Mouse (Mus musculus): ENCODE data around the gene Frmd4a.

Frmd4a gene

GRCm38 (mm10) chr2:4340378-4340777 lies 322.9 kb downstream of the Frmd4a start:
- DNase-seq, result no peak

DNA sequence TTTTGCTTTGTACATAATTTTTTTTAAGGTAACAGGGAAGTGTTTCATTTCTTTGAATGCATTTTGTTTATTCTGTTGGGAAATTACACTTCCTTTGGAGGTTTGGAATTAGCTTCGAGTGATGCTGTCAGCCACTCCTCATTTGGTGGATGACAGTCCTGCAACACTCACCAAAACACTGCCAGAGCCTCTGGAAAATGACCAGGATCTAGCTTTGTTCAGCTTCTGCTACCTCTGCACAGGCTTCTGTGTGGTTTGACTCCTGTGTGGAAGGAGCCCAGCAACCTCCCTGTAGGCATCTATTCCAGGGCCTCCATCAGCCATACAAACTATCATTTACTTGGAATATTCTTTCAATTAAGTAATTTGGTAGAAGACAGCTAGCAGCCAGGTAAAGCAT lies 323.6 kb downstream of the Frmd4a start:
- DNase-seq, result no peak

GRCm38 (mm10) chr2:4342005-4342404 lies 324.5 kb downstream of the Frmd4a start:
- no peak for DNase-seq

DNA sequence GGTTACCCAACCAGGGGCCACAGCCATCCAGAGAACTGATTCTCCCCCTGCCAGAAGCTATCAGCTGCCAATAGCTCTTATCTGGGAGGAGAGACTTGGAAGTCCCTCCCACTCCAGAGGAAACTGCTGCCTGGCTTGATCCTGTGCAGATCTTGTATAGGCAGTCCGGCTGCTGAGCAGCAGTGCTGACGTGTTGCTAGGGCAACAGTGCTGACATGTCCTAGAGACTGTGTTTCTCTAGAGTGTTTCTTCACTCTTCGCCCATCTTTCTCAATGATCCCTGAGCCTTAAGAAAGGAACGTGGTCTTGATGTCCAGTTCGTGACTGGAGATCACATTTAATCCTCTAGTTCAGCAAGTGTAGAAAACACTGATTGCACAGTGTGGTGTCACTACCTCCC lies 326.9 kb downstream of the Frmd4a start:
- no peak for DNase-seq

DNA sequence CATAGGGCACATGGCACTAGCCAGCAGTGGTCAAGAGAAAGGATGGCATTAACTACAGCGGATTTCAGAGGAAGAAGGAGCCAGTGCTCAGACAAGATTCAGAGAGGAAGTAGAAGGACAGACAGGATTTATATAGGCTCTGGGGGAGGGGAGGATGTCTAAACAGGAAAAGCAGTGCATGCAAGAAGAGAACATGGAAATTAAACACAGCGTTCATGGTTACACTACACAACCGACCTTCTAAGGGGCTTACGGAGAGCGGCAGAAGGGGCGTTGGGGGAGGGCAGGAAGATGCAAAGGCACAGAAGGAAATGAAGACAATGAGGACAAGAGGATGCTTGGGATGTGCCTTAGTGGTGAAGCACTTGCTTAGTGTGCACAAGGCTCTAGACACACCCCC lies 328.7 kb downstream of the Frmd4a start:
- DNase-seq, result no peak

- no peak for DNase-seq
Observed at GRCm38 (mm10) chr2:4346953-4347352, 329.4 kb downstream of the Frmd4a start.

DNA sequence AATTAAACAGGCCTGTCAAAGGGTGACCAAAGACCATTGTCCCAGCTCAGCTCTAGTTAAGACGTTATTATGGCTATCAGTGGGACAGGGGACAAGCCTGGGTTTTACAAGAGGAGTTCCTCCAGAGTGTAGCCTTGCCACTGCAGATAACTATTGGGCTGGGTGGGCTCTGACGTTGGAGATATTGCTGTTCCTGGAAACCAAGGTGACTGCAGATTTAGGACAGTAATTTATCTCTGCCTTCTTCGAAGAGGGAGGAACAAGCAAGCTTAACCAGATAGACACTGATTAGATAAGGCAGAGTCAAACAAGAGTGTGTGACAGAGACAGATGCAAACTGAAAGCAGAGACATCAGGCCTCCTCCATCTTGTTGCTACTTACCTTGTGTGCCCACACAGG lies 330.3 kb downstream of the Frmd4a start:
- DNase-seq, result no peak

DNA sequence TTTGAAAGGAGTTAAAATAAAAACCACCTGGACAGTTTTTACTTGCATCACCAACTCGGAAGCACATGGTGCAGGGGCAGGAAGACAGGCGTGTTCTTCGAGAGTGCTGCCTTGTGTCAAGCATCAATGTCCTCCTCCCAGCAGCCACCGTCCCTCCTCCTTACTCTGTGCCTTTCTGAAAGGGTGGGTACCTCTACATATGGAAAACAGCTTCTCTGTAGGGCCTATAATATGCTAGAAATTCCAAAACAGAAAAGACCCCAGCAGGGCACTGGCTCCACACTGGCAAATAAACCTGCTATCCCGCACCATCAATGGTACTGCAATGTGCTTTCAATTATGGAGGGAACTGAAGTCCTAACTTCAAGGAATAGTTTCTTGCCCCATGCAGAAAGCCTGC lies 331.0 kb downstream of the Frmd4a start:
- no peak for DNase-seq

- no peak for DNase-seq
Observed at GRCm38 (mm10) chr2:4356812-4357384, 339.4 kb downstream of the Frmd4a start.

DNA sequence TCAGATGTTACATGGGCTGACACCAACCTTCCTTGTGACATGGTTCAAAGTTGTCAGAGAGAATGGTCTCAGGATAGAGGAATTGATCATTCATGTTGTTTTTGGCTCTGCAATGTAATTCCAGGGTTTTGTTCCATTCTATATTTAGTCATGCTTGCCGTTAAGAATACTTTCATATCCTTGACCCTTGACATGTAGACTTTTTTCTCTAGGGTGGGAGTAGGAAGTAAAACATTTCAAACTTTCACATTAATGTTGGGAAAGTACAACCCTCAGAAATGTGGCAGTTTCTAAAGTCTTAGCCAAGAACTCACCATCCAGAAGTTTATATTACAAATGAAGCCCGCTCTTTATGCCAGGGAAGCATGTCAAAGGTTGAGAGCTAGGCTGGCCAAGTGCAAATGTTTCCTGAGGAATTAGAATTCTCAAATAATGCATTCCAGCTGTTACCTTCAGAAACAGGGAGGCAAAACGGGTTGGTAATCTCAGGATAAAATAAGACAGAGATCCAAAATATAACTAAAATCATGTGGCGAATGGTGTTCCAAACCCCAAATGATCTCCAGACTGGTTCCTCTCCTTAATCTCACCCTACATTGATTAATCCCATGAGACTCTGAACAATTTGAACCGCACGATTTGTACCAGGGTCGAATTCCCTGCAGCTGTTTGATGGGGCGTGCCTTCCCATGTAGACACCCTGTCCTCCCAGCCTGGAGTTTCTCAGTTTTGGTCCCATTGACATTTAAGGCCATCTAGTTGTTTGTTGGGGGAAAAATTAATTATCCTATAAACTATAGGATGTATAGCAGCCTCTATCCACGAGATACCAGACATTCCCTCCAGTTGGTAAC lies 344.7 kb downstream of the Frmd4a start:
- no peak for DNase-seq

- DNase-seq, result no peak
Observed at GRCm38 (mm10) chr2:4364908-4365307, 347.4 kb downstream of the Frmd4a start.

GRCm38 (mm10) chr2:4368544-4368943 lies 351.0 kb downstream of the Frmd4a start:
- DNase-seq, result peak; percentile 31

DNA sequence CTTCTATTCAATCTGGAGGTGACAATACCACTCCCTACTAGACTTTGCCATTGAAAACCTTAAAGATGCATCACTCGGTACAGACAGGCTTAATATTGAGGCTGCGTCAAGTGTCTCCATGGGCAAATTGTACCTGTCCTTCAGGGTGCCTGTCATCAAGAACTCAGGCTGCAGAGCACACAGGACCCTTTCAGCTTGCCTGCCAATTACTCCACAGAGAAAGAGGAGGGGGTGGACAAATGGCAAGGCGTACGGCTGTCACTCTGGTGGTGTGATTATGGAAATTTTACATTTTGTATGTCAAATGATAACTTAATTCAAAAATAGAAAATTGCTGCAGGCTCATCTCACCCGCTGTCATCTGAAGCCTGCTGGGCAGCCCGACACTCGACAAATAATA lies 353.0 kb downstream of the Frmd4a start:
- no peak for DNase-seq

GRCm38 (mm10) chr2:4371341-4371740 lies 353.8 kb downstream of the Frmd4a start:
- DNase-seq, result no peak

- no peak for DNase-seq
Observed at GRCm38 (mm10) chr2:4378844-4379243, 361.3 kb downstream of the Frmd4a start.

GRCm38 (mm10) chr2:4380435-4380834 lies 362.9 kb downstream of the Frmd4a start:
- no peak for DNase-seq

- DNase-seq, result no peak
Observed at GRCm38 (mm10) chr2:4380926-4381325, 363.4 kb downstream of the Frmd4a start.

DNA sequence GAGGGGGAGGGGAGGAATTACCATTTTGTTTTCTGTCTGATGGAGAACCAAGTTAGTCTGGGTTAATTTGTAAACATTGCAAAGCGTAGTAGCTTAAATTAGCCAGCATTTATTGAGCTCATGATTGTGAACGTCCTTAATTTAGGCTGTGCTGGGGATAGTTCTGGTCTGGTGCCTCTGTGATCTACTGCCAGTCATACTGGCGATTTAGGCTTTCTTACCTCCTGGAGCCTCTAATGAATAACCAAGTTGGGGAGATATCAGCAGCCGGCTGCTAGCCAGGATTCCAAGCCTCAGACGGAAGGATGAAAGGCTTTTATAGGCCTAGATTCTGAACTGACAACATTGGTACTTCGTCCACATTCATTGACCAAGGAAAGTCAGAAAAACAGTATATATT lies 369.0 kb downstream of the Frmd4a start:
- DNase-seq, result no peak

GRCm38 (mm10) chr2:4389330-4389729 lies 371.8 kb downstream of the Frmd4a start:
- no peak for DNase-seq

GRCm38 (mm10) chr2:4391091-4391490 lies 373.6 kb downstream of the Frmd4a start:
- DNase-seq, result no peak

- peak; percentile 38 for DNase-seq
Observed at GRCm38 (mm10) chr2:4391678-4392085, 374.2 kb downstream of the Frmd4a start.

DNA sequence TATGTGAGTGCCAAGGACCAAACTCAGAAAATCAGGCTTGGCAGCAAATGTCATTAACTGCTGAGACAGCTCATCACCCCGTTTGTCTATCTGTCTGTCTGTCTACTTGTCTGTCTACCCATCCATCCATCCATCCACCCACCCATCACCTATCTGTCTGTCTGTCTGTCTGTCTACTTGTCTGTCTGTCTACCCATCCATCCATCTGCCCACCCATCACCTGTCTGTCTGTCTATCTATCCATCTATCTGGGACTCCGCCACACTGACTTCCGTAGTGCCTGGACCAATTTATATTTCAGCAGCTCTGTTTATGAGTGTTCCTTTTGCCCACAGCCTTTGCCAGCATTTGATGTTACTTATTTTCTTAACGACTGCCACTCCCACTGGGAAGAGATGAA lies 375.5 kb downstream of the Frmd4a start:
- no peak for DNase-seq

DNA sequence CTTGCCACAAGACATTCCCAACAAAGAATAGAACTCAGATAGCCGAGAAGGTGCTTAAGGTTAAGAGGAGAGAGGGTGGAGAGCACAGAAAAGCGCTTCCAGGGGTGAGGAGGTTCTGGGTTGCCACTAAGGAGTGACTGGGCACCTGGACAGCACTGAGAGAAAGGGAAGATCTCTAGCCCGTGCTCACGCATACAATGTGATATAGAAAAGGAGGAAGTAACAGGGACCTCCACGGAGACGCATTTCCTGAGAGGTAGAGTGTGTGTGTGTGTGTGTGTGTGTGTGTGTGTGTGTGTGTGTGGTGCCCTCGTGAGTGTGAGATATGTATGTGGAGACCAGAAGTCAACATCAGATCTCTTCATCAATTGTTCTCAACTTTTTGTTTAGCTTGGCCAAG lies 377.1 kb downstream of the Frmd4a start:
- no peak for DNase-seq

GRCm38 (mm10) chr2:4399721-4400120 lies 382.2 kb downstream of the Frmd4a start:
- DNase-seq, result no peak

Data from right cerebral cortex, adult 18-20 months (tissue).